Mouse (Mus musculus) small intestine, adult 2 months (tissue): ENCODE measurements around the gene 2310011J03Rik.

Experiments used
- CTCF ChIP-seq: fragments of 200-500 bp; IDR thresholded peaks from 2 replicates; pipeline ENCODE4 v1.5.1; 2012; ENCODE audit warnings: low read depth, mild to moderate bottlenecking, control low read depth, inconsistent platforms, low read length, moderate library complexity, mixed read lengths; ENCODE audit not compliant: insufficient replicate concordance, insufficient read length; ENCODE audit errors: extremely low read depth
- POLR2A ChIP-seq: fragments of 200-500 bp; IDR thresholded peaks from 2 replicates; pipeline ENCODE4 v1.6.1; 2012; ENCODE audit warnings: low read depth, mild to moderate bottlenecking, control low read depth, inconsistent platforms, low read length, moderate library complexity

DNA sequence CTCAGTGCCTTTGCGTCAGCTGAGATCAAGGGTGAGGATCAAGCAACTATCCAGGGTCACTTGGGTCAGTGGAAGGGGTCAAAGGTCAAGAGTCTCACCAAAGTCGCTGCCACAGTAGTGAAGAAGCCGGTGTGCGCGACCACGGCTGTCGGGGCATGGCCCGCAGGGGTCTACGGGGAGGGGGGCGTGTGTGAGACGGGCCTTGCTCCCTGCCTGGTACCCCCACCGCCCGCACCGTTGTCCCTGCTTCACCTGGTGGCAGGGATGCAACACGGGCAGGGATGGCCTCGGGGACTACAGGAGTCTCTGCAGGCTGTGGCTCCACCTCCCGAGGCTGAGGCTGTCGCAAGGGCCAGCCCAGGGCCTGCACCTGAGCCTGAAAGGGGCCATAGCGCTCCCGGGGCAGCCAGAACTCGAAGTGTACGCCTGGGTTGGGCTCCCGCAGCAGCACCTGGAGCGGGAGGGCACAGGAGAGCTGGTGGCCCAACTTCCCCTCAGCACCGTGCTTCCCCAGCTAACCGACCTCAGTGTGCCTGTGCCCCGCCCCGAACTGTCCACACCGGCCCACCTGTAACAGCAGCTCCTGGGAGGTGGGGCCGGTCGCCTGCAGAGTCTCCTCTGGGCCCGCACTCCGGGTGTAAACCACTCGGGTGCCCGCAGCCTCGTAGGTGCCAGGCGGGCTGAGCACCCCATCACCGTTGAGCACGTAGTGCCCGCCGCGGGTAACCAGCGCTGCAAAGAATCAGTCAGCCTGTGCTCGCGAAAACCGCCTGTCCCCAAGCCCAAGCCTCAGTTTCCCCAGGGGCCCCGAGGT is 21.4 kb upstream of the 2310011J03Rik start:
- TF ChIP-seq POLR2A: no peak
- no peak for TF ChIP-seq CTCF
